Mouse (Mus musculus): ENCODE measurements around the gene Map3k3.
"Not testable (repeated sequence)": the region's sequence is repeated elsewhere in the genome, so short reads cannot be mapped to it uniquely, and the experiment has no call there.

Gene Map3k3

GRCm38 (mm10) chr11:106084911-106085561 is 623 bp downstream of the Map3k3 start:
- peak; percentile 82 to 92 for DNase-seq

DNA sequence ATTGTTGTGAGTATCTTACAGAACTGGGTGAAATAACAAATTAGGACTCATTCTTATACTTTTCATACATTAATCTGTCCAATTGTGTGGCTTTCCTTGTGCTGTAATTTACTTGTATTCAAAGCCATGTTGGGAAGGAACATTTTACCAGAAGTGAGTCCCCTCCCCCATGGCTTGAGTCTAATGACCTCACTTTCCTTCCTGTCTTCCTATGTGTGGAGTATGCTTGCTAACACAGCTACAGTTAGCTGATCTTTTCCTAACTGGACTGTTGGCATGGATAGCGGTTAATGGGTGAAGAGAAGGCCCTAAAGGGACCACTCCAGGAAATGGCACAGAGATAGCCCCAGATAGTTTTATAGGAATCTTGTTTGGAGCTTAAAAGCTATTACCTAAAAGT is 13.8 kb downstream of the Map3k3 start:
- peak in 1 of 2 experiments; percentile 12 for DNase-seq

- no peak for DNase-seq
Measured at GRCm38 (mm10) chr11:106102866-106103265, 18.5 kb downstream of the Map3k3 start.

DNA sequence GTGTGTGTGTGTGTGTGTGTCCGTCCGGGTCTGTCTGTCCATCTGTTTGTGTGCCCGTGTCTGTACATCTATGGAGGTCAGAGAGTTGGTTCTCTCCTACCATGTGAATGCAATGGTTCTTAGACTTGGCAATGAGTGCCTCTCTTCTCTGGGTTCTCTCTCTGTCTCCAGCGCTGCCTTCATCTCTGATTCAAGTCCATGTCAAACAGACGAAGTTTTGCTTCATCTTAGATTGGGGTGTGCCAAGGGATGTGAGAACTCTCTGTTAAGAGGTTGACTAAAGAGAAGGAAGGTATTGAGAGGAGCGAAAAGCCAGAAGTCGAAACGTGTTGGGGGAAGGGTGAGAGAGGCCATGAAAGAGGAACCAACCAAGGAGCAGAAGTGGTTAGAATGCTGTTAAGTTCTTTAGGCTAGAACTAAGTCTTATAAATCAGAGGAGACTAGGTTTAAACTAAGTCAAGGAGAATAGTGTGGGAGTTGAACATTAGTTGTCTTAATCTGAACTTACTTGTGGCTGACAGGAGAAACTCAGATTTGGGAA is 21.7 kb downstream of the Map3k3 start:
- no peak for DNase-seq

- DNase-seq, result no peak
Measured at GRCm38 (mm10) chr11:106111688-106112087, 27.3 kb downstream of the Map3k3 start.

GRCm38 (mm10) chr11:106122221-106122620 is 37.8 kb downstream of the Map3k3 start:
- DNase-seq, result no peak

- DNase-seq, result peak in 1 of 2 experiments; percentile 6
Measured at GRCm38 (mm10) chr11:106122736-106123135, 38.3 kb downstream of the Map3k3 start.

DNA sequence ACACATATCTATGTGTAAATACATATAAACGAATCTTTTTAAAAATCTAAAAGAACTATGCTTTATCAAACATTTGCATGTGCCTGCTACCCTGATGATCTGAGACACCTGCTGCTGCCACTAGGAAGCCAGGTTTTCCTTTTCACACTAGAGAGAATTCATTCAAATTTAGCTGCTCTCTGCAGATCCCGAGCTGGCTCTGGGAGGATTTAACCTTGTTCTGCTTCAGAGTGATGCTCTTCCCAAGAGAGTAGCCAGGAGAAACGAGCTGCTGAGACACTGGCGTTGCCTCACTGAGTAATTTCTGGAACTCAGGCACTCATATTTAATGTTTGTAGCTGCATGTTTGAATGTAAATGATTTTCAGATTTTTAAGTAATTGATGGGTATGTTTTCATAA is 40.4 kb downstream of the Map3k3 start:
- no peak for DNase-seq

DNA sequence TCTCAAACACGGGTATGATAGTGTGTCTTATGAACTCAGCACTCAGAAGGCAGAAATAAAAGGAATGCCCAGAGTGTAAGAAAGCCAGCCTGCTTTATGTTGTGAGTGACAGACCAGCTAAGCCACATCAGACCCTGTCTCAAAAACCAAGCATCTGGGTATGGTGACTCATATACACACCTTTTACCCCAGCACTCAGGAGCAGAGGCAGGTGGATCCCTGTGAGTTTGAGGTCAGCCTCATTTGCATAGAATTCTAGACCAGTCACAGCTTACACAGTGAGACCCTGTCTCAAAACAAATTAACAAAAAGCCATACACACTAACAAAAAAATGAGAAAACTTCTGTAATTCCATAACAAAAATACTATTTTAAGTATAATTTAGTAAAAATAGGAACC is 41.4 kb downstream of the Map3k3 start:
- no peak for DNase-seq

DNA sequence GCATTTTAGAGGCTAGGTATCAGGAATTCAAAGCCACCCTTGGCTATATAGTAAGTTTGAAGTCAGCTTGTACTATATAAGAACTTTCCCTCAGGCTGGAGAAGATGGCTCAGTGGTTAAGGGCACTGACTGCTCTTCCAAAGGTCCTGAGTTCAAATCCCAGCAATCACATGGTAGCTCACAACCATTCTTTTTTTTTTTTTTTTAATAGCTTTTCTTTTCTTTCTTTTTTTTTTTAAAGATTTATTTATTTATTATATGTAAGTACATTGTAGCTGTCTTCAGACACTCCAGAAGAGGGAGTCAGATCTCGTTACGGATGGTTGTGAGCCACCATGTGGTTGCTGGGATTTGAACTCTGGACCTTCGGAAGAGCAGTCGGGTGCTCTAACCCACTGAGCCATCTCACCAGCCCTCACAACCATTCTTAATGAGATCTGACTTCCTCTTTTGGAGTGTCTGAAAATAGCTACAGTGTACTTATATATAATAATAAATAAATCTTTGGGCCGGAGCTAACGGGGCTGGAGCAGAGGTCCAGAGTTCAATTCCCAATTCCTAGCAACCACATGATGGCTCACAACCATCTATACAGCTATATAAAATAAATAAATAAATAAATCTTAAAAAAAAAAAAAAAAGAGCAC is 42.4 kb downstream of the Map3k3 start:
- DNase-seq, result not testable (repeated sequence)

DNA sequence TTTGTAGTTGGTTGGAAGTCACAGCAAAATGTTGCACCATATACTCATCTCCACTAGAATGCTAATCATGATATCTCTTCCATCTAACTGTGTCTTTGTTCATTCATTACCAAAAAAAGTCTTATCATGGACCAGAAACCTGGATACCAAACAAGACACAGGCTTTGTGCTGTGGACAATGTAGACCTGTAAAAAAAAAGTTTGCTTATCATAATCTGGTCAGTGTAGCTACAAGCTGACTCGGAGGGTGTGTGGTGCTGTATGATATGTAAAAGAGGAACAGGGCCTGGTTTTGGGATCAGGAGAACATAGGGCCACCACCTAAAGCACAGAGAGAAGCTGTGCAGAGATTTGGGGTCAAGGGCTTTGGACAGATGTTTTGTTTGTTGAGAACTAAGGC is 45.1 kb downstream of the Map3k3 start:
- DNase-seq, result no peak

DNA sequence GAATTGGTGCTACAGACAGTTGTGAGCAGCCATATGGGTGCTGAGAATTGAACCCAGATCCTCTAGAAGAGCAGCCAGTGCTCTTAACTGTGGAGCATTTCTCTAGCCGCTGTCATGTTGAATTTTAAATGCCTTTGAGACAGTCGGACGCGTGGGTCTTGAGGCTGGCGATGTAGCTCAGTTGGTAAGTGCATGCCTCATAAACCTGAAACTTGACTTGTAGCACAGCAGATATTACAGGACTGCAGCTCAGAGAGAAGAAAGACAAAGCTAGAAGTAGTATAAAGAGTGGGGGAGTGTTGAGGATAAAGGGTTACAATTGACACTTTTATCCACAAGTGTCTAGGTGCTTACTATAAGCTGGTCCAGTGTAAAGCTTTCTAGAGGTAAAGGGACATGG is 48.1 kb downstream of the Map3k3 start:
- DNase-seq, result no peak

- DNase-seq, result peak; percentile 84 to 91
Measured at GRCm38 (mm10) chr11:106134580-106135528, 50.4 kb downstream of the Map3k3 start.

GRCm38 (mm10) chr11:106151219-106151618 is 66.8 kb downstream of the Map3k3 start:
- DNase-seq, result no peak

GRCm38 (mm10) chr11:106152132-106152531 is 67.7 kb downstream of the Map3k3 start:
- DNase-seq, result no peak

DNA sequence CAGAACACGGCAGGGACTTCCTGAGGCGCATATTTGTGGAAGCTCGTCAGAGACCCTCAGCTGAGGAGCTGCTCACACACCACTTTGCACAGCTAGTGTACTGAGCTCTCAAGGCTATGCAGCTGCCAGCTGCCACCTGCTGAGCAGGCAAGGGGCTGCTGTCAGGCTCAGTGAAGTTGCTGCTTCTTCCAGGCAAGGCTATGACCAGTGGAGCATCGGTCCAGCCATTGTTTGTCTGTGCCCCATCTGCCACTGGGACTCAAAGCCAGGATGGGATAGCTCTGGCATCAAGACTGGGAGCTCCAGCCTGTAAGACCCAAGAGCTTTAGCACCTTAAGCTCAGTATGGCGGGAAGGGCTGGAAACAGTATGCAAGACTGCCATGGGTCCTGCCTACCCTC is 69.7 kb downstream of the Map3k3 start:
- no peak for DNase-seq

GRCm38 (mm10) chr11:106154770-106155169 is 70.4 kb downstream of the Map3k3 start:
- no peak for DNase-seq

- no peak for DNase-seq
Measured at GRCm38 (mm10) chr11:106155761-106156160, 71.3 kb downstream of the Map3k3 start.

- DNase-seq, result no peak
Measured at GRCm38 (mm10) chr11:106156257-106156656, 71.8 kb downstream of the Map3k3 start.

- DNase-seq, result no peak
Measured at GRCm38 (mm10) chr11:106157154-106157553, 72.7 kb downstream of the Map3k3 start.

GRCm38 (mm10) chr11:106158081-106158929 is 73.9 kb downstream of the Map3k3 start:
- peak; percentile 50 to 61 for DNase-seq

DNA sequence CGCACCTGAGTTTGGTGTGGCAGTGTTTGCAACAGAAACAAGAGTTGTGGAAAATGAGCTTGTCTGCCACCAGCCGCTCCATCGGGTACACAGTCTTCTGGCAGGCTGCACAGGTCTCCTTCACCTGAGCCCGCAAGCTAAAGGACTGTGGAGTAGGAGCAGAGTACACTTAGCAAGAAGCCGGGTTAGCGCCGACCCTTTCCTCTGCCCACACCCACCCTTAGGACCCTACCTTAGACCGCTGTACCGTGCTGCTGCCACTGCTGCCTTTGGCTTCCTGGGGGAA is 74.5 kb downstream of the Map3k3 start:
- no peak for DNase-seq

Data from kidney, postnatal 4 days (tissue).